Mouse (Mus musculus) MEL (cell line): ENCODE data around the gene Ifitm10. TPM values are rescaled to one million over a fixed set of nuclear protein-coding genes. Genes with fewer than 3 reads are reported as not detected.

Experiments used
- DNase-seq: peaks from one replicate; pipeline ENCODE4 v3.0.0; 2011; ENCODE audit warnings: low read depth, low spot score
- H3K27ac ChIP-seq: 2 replicates; pipeline ENCODE4 v1.5.1; 2012; ENCODE audit warnings: low read depth, mild to moderate bottlenecking, control low read depth, low read length, moderate library complexity; ENCODE audit not compliant: control insufficient read depth
- H3K27me3 ChIP-seq, 2 experiments: fragments of 150-350 bp in 1 of 2; sonication (generic) in 1 of 2; 2 replicates each; pipeline ENCODE4 v1.6.1; 2012; ENCODE audit warnings: low read length in 2 of 2, mild to moderate bottlenecking in 2 of 2, improper control_type of control experiment in 1 of 2, moderate library complexity in 1 of 2; ENCODE audit not compliant: insufficient read depth in 2 of 2, control insufficient read depth in 1 of 2
- H3K36me3 ChIP-seq, 2 experiments: 2 replicates each; pipeline ENCODE4 v1.6.1; 2012 to 2014; ENCODE audit warnings: low read length in 2 of 2, improper control_type of control experiment in 1 of 2, inconsistent platforms in 1 of 2, mild to moderate bottlenecking in 1 of 2; ENCODE audit not compliant: insufficient read depth in 2 of 2, control insufficient read depth in 1 of 2
- H3K4me1 ChIP-seq, 2 experiments: fragments of 150-350 bp in 1 of 2; sonication (generic) in 1 of 2; 2 replicates each; pipeline ENCODE4 v1.6.1; 2012; ENCODE audit warnings: low read length in 2 of 2, improper control_type of control experiment in 1 of 2, mild to moderate bottlenecking in 1 of 2; ENCODE audit not compliant: insufficient read depth in 2 of 2, control insufficient read depth in 1 of 2
- H3K4me3 ChIP-seq, 2 experiments: fragments of 150-350 bp in 1 of 2; sonication (generic) in 1 of 2; 2 replicates each; pipeline ENCODE4 v1.5.1; 2012; ENCODE audit warnings: low read depth in 2 of 2, low read length in 2 of 2, mild to moderate bottlenecking in 2 of 2, moderate library complexity in 2 of 2, control low read depth in 1 of 2, improper control_type of control experiment in 1 of 2; ENCODE audit not compliant: control insufficient read depth in 1 of 2, insufficient read depth in 1 of 2
- H3K79me2 ChIP-seq: 2 replicates; pipeline ENCODE4 v1.6.1; 2012; ENCODE audit warnings: mild to moderate bottlenecking, low read length, moderate library complexity; ENCODE audit not compliant: control insufficient read depth, poor library complexity, insufficient read depth
- H3K9ac ChIP-seq: 2 replicates; pipeline ENCODE4 v1.6.1; 2012; ENCODE audit warnings: low read depth, mild to moderate bottlenecking, control low read depth, low read length, moderate library complexity; ENCODE audit not compliant: control insufficient read depth, poor library complexity, severe bottlenecking
- H3K9me3 ChIP-seq: fragments of 150-350 bp; sonication (generic); replicated peaks from 2 replicates; pipeline ENCODE4 v1.6.1; 2012; ENCODE audit warnings: mild to moderate bottlenecking, low read length, improper control_type of control experiment, moderate library complexity; ENCODE audit not compliant: insufficient read depth
- ELF1 ChIP-seq: IDR thresholded peaks from 2 replicates; pipeline ENCODE4 v1.6.1; 2014; ENCODE audit warnings: low read depth, mild to moderate bottlenecking, inconsistent platforms, low read length, improper control_type of control experiment, moderate library complexity
- EP300 ChIP-seq, 2 experiments: IDR thresholded peaks; 2 replicates each; pipeline ENCODE4 v1.6.1; 2011; ENCODE audit warnings: improper control_type of control experiment in 2 of 2, low read length in 2 of 2, low read depth in 1 of 2, mild to moderate bottlenecking in 1 of 2
- GATA1 ChIP-seq: IDR thresholded peaks from 2 replicates; pipeline ENCODE4 v1.6.1; 2011; ENCODE audit warnings: low read depth, low read length, improper control_type of control experiment
- HCFC1 ChIP-seq: IDR thresholded peaks from 2 replicates; pipeline ENCODE4 v1.6.1; 2012; ENCODE audit warnings: low read depth, mild to moderate bottlenecking, inconsistent platforms, low read length, improper control_type of control experiment, moderate library complexity
- JUND ChIP-seq: IDR thresholded peaks from 2 replicates; pipeline ENCODE4 v1.6.1; 2011; ENCODE audit warnings: low read depth, mild to moderate bottlenecking, improper control_type of control experiment, low read length
- KAT2A ChIP-seq: conservative IDR thresholded peaks from 2 replicates; pipeline ENCODE4 v1.6.1; 2012; ENCODE audit warnings: low read depth, low read length, improper control_type of control experiment, inconsistent platforms
- MAX ChIP-seq: IDR thresholded peaks from 2 replicates; pipeline ENCODE4 v1.6.1; 2011; ENCODE audit warnings: low read length, improper control_type of control experiment
- MEF2A ChIP-seq: IDR thresholded peaks from 2 replicates; pipeline ENCODE4 v1.6.1; 2014; ENCODE audit warnings: low read depth, mild to moderate bottlenecking, inconsistent platforms, low read length, improper control_type of control experiment; ENCODE audit not compliant: poor library complexity, insufficient replicate concordance, severe bottlenecking; ENCODE audit errors: extremely low read depth
- MXI1 ChIP-seq: IDR thresholded peaks from 2 replicates; pipeline ENCODE4 v1.6.1; 2011; ENCODE audit warnings: mild to moderate bottlenecking, low read depth, low read length, improper control_type of control experiment
- MYC ChIP-seq: IDR thresholded peaks from 2 replicates; pipeline ENCODE4 v1.6.1; 2011; ENCODE audit warnings: low read depth, mild to moderate bottlenecking, low read length, improper control_type of control experiment, moderate library complexity
- NRF1 ChIP-seq: IDR thresholded peaks from 2 replicates; pipeline ENCODE4 v1.6.1; 2014; ENCODE audit warnings: low read depth, mild to moderate bottlenecking, inconsistent platforms, low read length, improper control_type of control experiment, moderate library complexity; ENCODE audit not compliant: poor library complexity, insufficient read depth, severe bottlenecking
- POLR2AphosphoS5 ChIP-seq: IDR thresholded peaks from 2 replicates; pipeline ENCODE4 v1.6.1; 2012; ENCODE audit warnings: low read depth, borderline replicate concordance, mild to moderate bottlenecking, inconsistent platforms, low read length, moderate library complexity, mixed read lengths
- RAD21 ChIP-seq: IDR thresholded peaks from 2 replicates; pipeline ENCODE4 v1.6.1; 2011; ENCODE audit warnings: mild to moderate bottlenecking, low read depth, low read length, improper control_type of control experiment
- SIN3A ChIP-seq: IDR thresholded peaks from 2 replicates; pipeline ENCODE4 v1.6.1; 2012; ENCODE audit warnings: low read length, improper control_type of control experiment, inconsistent platforms
- TAL1 ChIP-seq: IDR thresholded peaks from 2 replicates; pipeline ENCODE4 v1.6.1; 2012; ENCODE audit warnings: mild to moderate bottlenecking, inconsistent platforms, low read length, moderate library complexity, mixed read lengths
- TBP ChIP-seq: IDR thresholded peaks from 2 replicates; pipeline ENCODE4 v1.8.0; 2011; ENCODE audit warnings: low read depth, low read length, improper control_type of control experiment
- UBTF ChIP-seq: IDR thresholded peaks from 2 replicates; pipeline ENCODE4 v1.6.1; 2012; ENCODE audit warnings: low read depth, mild to moderate bottlenecking, inconsistent platforms, low read length, improper control_type of control experiment, moderate library complexity, borderline replicate concordance; ENCODE audit not compliant: insufficient read depth
- USF2 ChIP-seq, 2 experiments: IDR thresholded peaks; 2 replicates each; pipeline ENCODE4 v1.6.1; 2011 to 2012; ENCODE audit warnings: improper control_type of control experiment in 2 of 2, low read length in 2 of 2, borderline replicate concordance in 1 of 2, inconsistent platforms in 1 of 2, low read depth in 1 of 2, mild to moderate bottlenecking in 1 of 2; ENCODE audit not compliant: insufficient read depth in 1 of 2
- ZMIZ1 ChIP-seq: IDR thresholded peaks from 2 replicates; pipeline ENCODE4 v1.6.1; 2012; ENCODE audit warnings: low read depth, mild to moderate bottlenecking, inconsistent platforms, low read length, improper control_type of control experiment, moderate library complexity
- polyA plus RNA-seq, 2 experiments: library from polyadenylated mRNA; stranded (reverse) in 1 of 2; unstranded in 1 of 2; fragments of >175 nt in 1 of 2; fragments of >200 nt in 1 of 2; gene quantifications; 2 replicates each; pipeline versions ENCODE4 v1.2.1 to v1.2.4; 2012; ENCODE audit warnings: low replicate concordance in 2 of 2, low read depth in 1 of 2; ENCODE audit not compliant: insufficient read length in 2 of 2, insufficient read depth in 1 of 2, missing spikeins in 1 of 2
- total RNA-seq: library from RNA; depleted of rRNA; stranded (reverse); fragments of 300-350 nt; gene quantifications from 2 replicates; pipeline ENCODE4 v1.2.3, GENCODE M21; 2012

The Ifitm10 gene
- total and polyA plus RNA-seq, 3 experiments, result 0.21 TPM; not detected in 2

GRCm38 (mm10) chr7:142385742-142386403 is 12.3 kb upstream of the Ifitm10 start:
- H3K4me3 ChIP-seq, result peak overlapping the region; percentile 17 to 23; a peak in 2 of 4 replicates
- H3K27ac ChIP-seq, result no peak overlapping the region
- no peaks in the 10 kb centered on the region for H3K9me3 ChIP-seq
- no peaks in the 10 kb centered on the region for H3K27me3 ChIP-seq
- no peak for DNase-seq
- peaks cover 21% of the 10 kb centered on the region for H3K79me2 ChIP-seq
- peak overlapping the region; percentile 35 for H3K9ac ChIP-seq
- peaks cover 2 to 17% of the 10 kb centered on the region in 2 experiments; a peak in 3 of 4 replicates for H3K4me1 ChIP-seq
- TF ChIP-seq JUND (no peak), TAL1 (no peak)
- H3K36me3 ChIP-seq, result peaks cover 0 to 5% of the 10 kb centered on the region in 2 experiments

- no peak overlapping the region for H3K4me3 ChIP-seq
- no peak for DNase-seq
- TF ChIP-seq MXI1 (no peak), POLR2AphosphoS5 (no peak), KAT2A (no peak), NRF1 (no peak), GATA1 (no peak), MYC (no peak), UBTF (no peak), EP300 (IDR thresholded peaks at IDR 0.05; ENCODE audit: low read depth in 1 of 2, low read length in 2 of 2) (no peak), SIN3A (no peak), HCFC1 (no peak), MAX (no peak), TBP (no peak), ZMIZ1 (no peak), ELF1 (no peak), MEF2A (no peak), RAD21 (no peak), USF2 (IDR thresholded peaks at IDR 0.05; ENCODE audit: borderline replicate concordance in 1 of 2, insufficient read depth in 1 of 2, low read depth in 1 of 2, low read length in 2 of 2) (no peak)
- H3K27ac ChIP-seq, result no peak overlapping the region
- peaks cover 0 to 7% of the 10 kb centered on the region in 2 experiments for H3K36me3 ChIP-seq
- peaks cover 21% of the 10 kb centered on the region for H3K79me2 ChIP-seq
- H3K9ac ChIP-seq, result no peak overlapping the region
- peaks cover 2 to 8% of the 10 kb centered on the region in 2 experiments; a peak in 3 of 4 replicates for H3K4me1 ChIP-seq
- H3K9me3 ChIP-seq, result no peaks in the 10 kb centered on the region
- no peaks in the 10 kb centered on the region for H3K27me3 ChIP-seq
These were observed 10.8 kb upstream of the Ifitm10 start for GRCm38 (mm10) chr7:142384306-142384705.
